Mouse (Mus musculus): ENCODE results near the gene Amn1. TPM values are rescaled to one million over a fixed set of nuclear protein-coding genes. Genes with fewer than 3 reads are reported as not detected.
"Not testable (repeated sequence)": the region's sequence is repeated elsewhere in the genome, so short reads cannot be mapped to it uniquely, and the experiment has no call there.

Gene Amn1
- 51.9 and 70.0 TPM in 2 replicates for polyA plus RNA-seq (2016; fragmentation: Nextera tagmentation; extraction: Ambion mirVana)

DNA sequence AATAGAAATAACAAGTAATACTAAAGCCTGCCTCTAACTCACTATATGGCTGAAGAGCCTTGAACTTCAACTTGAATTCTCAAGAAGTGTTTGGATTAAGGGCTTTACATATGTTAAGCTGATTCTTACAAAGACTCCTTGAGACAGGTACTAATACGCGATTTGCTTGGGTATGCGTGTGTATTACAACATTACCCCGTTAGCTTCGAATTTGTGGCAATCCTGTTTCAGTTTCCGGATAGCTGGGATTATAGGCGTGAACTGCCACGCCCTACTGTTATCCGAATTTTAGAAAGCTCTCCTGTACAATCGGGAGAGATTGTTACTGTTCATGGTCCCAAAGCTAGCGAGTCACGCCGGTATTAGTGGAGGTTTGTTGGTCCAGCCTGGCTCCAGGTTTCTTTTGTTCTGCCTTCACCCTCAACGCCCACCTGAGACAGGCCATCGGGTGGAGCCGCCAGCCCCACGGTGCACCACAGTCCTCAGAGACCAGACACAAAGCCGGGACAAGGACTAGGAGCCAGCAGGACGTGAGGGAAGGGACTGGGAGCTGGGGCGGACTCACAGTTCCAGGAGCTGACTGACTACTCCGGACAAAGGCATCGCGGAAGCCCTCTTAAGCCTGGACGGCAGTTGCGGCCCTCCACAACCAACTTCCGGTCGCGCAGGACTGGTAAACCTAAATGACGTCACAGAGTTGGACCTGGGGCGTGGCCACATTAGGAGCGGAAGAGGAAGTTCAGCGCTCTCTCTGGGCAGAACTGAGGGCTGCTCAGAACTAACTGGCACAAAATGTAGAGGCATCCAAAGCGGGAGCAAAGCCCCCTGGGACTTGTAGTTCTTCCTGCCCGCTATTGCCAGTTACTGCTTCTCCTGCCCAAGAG is at the start of gene Amn1:
Gene Amn1, minus strand, starts transcription at position 672 of the 884 bp plus-strand sequence.
- H3K36me3 ChIP-seq: peaks cover 13% of the 10 kb centered on the region
- no peaks in the 10 kb centered on the region for H3K9me3 ChIP-seq
- peak; percentile 98 for DNase-seq (ENCODE audit: low spot score)
- H3K27me3 ChIP-seq (ENCODE audit: insufficient read depth, poor library complexity, severe bottlenecking): no peaks in the 10 kb centered on the region
- H3K4me3 ChIP-seq: peak within 1 kb of the TSS; percentile 90
- H3K27ac ChIP-seq: peak within 1 kb of the TSS; percentile 98
- WGBS: under 1% methylated on average over 34 of the region's 34 CpGs
- H3K4me1 ChIP-seq (replicated peaks): peaks cover 22% of the 10 kb centered on the region

GRCm38 (mm10) chr6:149236807-149237206 is 48.3 kb upstream of the Amn1 start:
- WGBS: 89% methylated on average over 2 of the region's 2 CpGs
- H3K4me1 ChIP-seq (replicated peaks): no peaks in the 10 kb centered on the region
- DNase-seq (ENCODE audit: low spot score): no peak

GRCm38 (mm10) chr6:149233918-149234317 is 45.4 kb upstream of the Amn1 start:
- no peaks in the 10 kb centered on the region for H3K36me3 ChIP-seq
- no peaks in the 10 kb centered on the region for H3K27me3 ChIP-seq (ENCODE audit: insufficient read depth, poor library complexity, severe bottlenecking)
- H3K4me1 ChIP-seq (replicated peaks): no peaks in the 10 kb centered on the region
- H3K4me3 ChIP-seq: no peak overlapping the region
- H3K9me3 ChIP-seq: no peaks in the 10 kb centered on the region
- no peak overlapping the region for H3K27ac ChIP-seq
- DNase-seq (ENCODE audit: low spot score): no peak
- 94% methylated on average over 3 of the region's 3 CpGs for WGBS

More at GRCm38 (mm10) chr6:149236807-149237206, 48.3 kb upstream of the Amn1 start:
- Histone ChIP-seq H3K4me3 (no peak overlapping the region), H3K9me3 (no peaks in the 10 kb centered on the region), H3K36me3 (no peaks in the 10 kb centered on the region), H3K27me3 (ENCODE audit: insufficient read depth, poor library complexity, severe bottlenecking) (no peaks in the 10 kb centered on the region), H3K27ac (no peak overlapping the region)

- Histone ChIP-seq H3K36me3 (no peaks in the 10 kb centered on the region), H3K9me3 (no peaks in the 10 kb centered on the region), H3K4me3 (no peak overlapping the region), H3K27me3 (ENCODE audit: insufficient read depth, poor library complexity, severe bottlenecking) (no peaks in the 10 kb centered on the region), H3K27ac (no peak overlapping the region), H3K4me1 (replicated peaks) (no peaks in the 10 kb centered on the region)
- DNase-seq (ENCODE audit: low spot score): no peak
- WGBS: 96% methylated on average over 4 of the region's 4 CpGs
These were observed 36.2 kb upstream of the Amn1 start for GRCm38 (mm10) chr6:149224751-149225150.

- no peaks in the 10 kb centered on the region for H3K27me3 ChIP-seq (ENCODE audit: insufficient read depth, poor library complexity, severe bottlenecking)
- no peak overlapping the region for H3K4me3 ChIP-seq
- no peak overlapping the region for H3K27ac ChIP-seq
- no peak for DNase-seq (ENCODE audit: low spot score)
- no peaks in the 10 kb centered on the region for H3K4me1 ChIP-seq (replicated peaks)
- no peaks in the 10 kb centered on the region for H3K36me3 ChIP-seq
- H3K9me3 ChIP-seq: no peaks in the 10 kb centered on the region
These were observed 32.8 kb upstream of the Amn1 start for GRCm38 (mm10) chr6:149221296-149221695.

DNA sequence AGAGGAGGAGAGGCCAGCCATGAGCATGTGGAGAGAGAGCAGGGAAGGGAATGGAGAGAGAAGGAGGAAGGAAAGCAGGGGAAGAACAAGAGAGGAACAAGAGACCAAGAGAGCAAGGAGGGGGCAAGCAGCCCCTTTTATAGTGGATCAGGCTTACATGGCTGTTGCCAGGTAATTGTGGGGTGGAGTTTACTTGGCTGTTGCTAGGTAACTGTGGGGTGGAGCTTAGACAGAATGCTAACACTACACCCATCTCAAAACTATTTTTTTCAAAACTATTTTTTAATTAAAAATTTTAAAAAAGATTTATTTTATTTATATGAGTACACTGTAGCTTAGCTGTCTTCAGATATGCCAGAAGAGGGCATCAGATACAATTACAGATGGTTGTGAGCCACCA is 10.1 kb upstream of the Amn1 start:
- Histone ChIP-seq H3K27me3 (ENCODE audit: insufficient read depth, poor library complexity, severe bottlenecking) (no peaks in the 10 kb centered on the region), H3K4me3 (no peak overlapping the region), H3K4me1 (replicated peaks) (no peaks in the 10 kb centered on the region), H3K27ac (no peak overlapping the region), H3K36me3 (no peaks in the 10 kb centered on the region), H3K9me3 (no peaks in the 10 kb centered on the region)
- DNase-seq (ENCODE audit: low spot score): no peak

GRCm38 (mm10) chr6:149197116-149197515 is 8.6 kb upstream of the Amn1 start:
- no peaks in the 10 kb centered on the region for H3K9me3 ChIP-seq
- no peak for DNase-seq (ENCODE audit: low spot score)
- H3K36me3 ChIP-seq: no peaks in the 10 kb centered on the region

GRCm38 (mm10) chr6:149193276-149193905 is 4.9 kb upstream of the Amn1 start:
- Histone ChIP-seq H3K9me3 (no peaks in the 10 kb centered on the region), H3K27me3 (ENCODE audit: insufficient read depth, poor library complexity, severe bottlenecking) (no peaks in the 10 kb centered on the region), H3K4me3 (no peak overlapping the region), H3K36me3 (no peaks in the 10 kb centered on the region), H3K4me1 (replicated peaks) (peaks cover 6% of the 10 kb centered on the region; the same call in 1 of the 2 replicates), H3K27ac (no peak overlapping the region)
- WGBS: 83% methylated on average over 5 of the region's 5 CpGs
- no peak for DNase-seq (ENCODE audit: low spot score)

More at GRCm38 (mm10) chr6:149197116-149197515, 8.6 kb upstream of the Amn1 start:
- Histone ChIP-seq H3K4me1 (replicated peaks) (no peaks in the 10 kb centered on the region), H3K27ac (no peak overlapping the region), H3K4me3 (no peak overlapping the region), H3K27me3 (ENCODE audit: insufficient read depth, poor library complexity, severe bottlenecking) (no peaks in the 10 kb centered on the region)
- 74% methylated on average over 3 of the region's 3 CpGs for WGBS

DNA sequence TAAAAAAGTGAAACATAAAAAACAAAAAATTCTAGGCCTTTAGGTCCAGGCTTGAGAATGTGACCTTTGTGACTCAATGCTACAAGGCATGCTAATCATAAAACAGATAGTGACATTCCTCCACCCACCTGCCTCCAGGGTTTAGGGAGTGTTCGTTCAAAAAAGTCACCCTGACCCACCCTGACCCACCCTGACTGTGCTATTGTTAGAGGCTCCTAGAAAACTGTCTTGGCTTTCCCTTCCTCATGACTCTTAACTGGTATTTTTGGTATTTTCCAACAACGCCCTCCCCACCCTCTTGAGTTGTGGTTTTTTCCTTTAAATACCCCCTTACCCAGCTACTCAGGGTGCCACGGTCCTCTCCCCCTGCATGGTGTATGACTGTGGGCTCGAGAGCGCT is 3.4 kb upstream of the Amn1 start:
- H3K9me3 ChIP-seq; H3K27ac ChIP-seq; DNase-seq (ENCODE audit: low spot score); H3K36me3 ChIP-seq; H3K27me3 ChIP-seq (ENCODE audit: insufficient read depth, poor library complexity, severe bottlenecking); H3K4me3 ChIP-seq: not testable (repeated sequence)
- peaks cover 16% of the 10 kb centered on the region for H3K4me1 ChIP-seq (replicated peaks)
- 85% methylated on average over 5 of the region's 5 CpGs for WGBS

DNA sequence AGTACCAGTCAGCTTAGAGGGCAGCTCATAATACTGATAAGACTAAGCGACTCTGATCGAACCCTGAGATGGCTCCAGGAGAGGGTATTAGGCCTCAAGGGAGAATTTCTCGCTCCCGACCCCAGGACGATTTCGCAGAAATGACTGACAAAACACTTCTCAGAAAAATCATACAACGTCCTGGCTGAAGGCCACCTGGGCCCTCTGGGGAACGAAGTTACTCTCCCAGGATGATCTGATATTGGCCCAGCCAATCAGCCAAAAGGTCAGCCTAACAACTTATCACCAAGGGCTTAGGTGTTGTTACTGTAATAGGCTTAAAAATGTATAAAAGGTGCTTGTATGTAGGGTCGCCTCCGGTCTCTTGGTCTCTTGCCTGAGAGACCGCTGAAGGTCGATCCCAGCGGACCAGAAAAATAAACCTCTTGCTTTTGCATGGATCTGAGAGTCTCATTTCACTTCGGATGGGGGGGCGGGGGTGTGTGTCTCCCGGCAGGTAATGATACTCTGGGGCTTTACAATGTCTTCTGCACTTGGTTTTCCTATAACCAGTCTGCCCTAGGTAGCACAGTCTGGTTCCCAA is 919 bp upstream of the Amn1 start:
- no peaks in the 10 kb centered on the region for H3K27me3 ChIP-seq (ENCODE audit: insufficient read depth, poor library complexity, severe bottlenecking)
- no peak overlapping the region for H3K27ac ChIP-seq
- peaks cover 2% of the 10 kb centered on the region for H3K36me3 ChIP-seq
- 92% methylated on average over 16 of the region's 16 CpGs for WGBS
- peaks cover 22% of the 10 kb centered on the region for H3K4me1 ChIP-seq (replicated peaks)
- no peak overlapping the region for H3K4me3 ChIP-seq
- no peak for DNase-seq (ENCODE audit: low spot score)
- H3K9me3 ChIP-seq: no peaks in the 10 kb centered on the region

- no peaks in the 10 kb centered on the region for H3K27me3 ChIP-seq (ENCODE audit: insufficient read depth, poor library complexity, severe bottlenecking)
- H3K4me3 ChIP-seq: peak overlapping the region; percentile 90
- no peak for DNase-seq (ENCODE audit: low spot score)
- H3K27ac ChIP-seq: peak overlapping the region; percentile 98
- WGBS: 38% methylated on average over 8 of the region's 8 CpGs
- peaks cover 7% of the 10 kb centered on the region for H3K36me3 ChIP-seq
- no peaks in the 10 kb centered on the region for H3K9me3 ChIP-seq
- peaks cover 22% of the 10 kb centered on the region for H3K4me1 ChIP-seq (replicated peaks)
These were observed 379 bp upstream of the Amn1 start for GRCm38 (mm10) chr6:149188925-149189257.

- 82% methylated on average over 1 of the region's 1 CpGs for WGBS
- H3K27ac ChIP-seq: peak overlapping the region; percentile 98
- peaks cover 22% of the 10 kb centered on the region for H3K4me1 ChIP-seq (replicated peaks)
- no peak for DNase-seq (ENCODE audit: low spot score)
- peak overlapping the region; percentile 90 for H3K4me3 ChIP-seq
- H3K9me3 ChIP-seq: 0 out of 2 replicates have a peak, but pooled peaks cover 1% of the 10 kb centered on the region
- H3K27me3 ChIP-seq (ENCODE audit: insufficient read depth, poor library complexity, severe bottlenecking): no peaks in the 10 kb centered on the region
- H3K36me3 ChIP-seq: peaks cover 22% of the 10 kb centered on the region
These were observed 1.1 kb downstream of the Amn1 start for GRCm38 (mm10) chr6:149187371-149187770.

DNA sequence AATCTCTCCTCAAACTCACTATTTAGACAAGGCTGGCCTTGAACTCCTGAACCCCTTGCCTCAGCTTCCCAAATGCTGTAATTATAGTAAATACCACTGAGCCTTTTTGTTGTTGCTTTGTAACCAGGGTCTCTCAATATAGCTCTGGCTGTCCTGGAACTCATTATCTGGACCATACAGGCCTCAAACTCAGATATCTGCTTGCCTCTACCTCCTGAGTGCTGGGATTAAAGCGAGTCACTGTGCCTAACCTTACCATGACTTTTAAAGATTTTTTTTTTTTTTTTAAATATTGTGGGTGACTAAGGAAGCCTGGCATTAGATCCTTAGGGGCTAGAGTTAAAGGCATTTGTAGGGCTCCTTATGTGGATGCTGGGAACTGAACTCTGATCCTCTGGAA is 4.5 kb downstream of the Amn1 start:
- Histone ChIP-seq H3K27me3 (ENCODE audit: insufficient read depth, poor library complexity, severe bottlenecking) (no peaks in the 10 kb centered on the region), H3K27ac (no peak overlapping the region), H3K4me1 (replicated peaks) (peaks cover 20% of the 10 kb centered on the region), H3K36me3 (peaks cover 56% of the 10 kb centered on the region), H3K4me3 (no peak overlapping the region), H3K9me3 (peaks cover 4% of the 10 kb centered on the region; the same call in 1 of the 2 replicates)
- WGBS: 94% methylated on average over 1 of the region's 1 CpGs
- DNase-seq (ENCODE audit: low spot score): no peak
